Mouse (Mus musculus) heart, postnatal 25 days (tissue): ENCODE data around the gene Tmem259. TPM values are rescaled to one million over a fixed set of nuclear protein-coding genes. Genes with fewer than 3 reads are reported as not detected.

ENCODE experiments used
- DNase-seq: peaks from one replicate; pipeline ENCODE4 v3.0.0; 2022; ENCODE audit warnings: low spot score
- intact Hi-C: fragments of 180-260 bp; cut with DNase I; formaldehyde crosslinking; loops from one replicate; pipeline ENCODE4 v1.15.1; 2025
- total RNA-seq, 2 experiments: library from RNA; stranded (reverse); gene quantifications; 2 replicates each; pipeline ENCODE4 v1.2.3; 2021

Tmem259 gene
- total RNA-seq, 2 experiments from 2014 or later = 110 to 115 TPM

GRCm38 (mm10) chr10:79945507-79946234, 38.5 kb downstream of the Tmem259 start:
- intact Hi-C loops = no loop called here
- no peak for DNase-seq

- intact Hi-C loops = no loop called here
- no peak for DNase-seq
These were observed 40.6 kb downstream of the Tmem259 start for GRCm38 (mm10) chr10:79943471-79943901.

- DNase-seq = no peak
- intact Hi-C loops = no loop called here
These were observed 41.1 kb downstream of the Tmem259 start for GRCm38 (mm10) chr10:79942988-79943387.

- intact Hi-C loops = no loop called here
- peak; percentile 39 for DNase-seq
These were observed 43.4 kb downstream of the Tmem259 start for GRCm38 (mm10) chr10:79940749-79941148.

- intact Hi-C loops = no loop called here
- no peak for DNase-seq
These were observed 46.2 kb downstream of the Tmem259 start for GRCm38 (mm10) chr10:79937775-79938526.

GRCm38 (mm10) chr10:79936911-79937441, 47.2 kb downstream of the Tmem259 start:
- intact Hi-C loops = no loop called here
- peak; percentile 63 for DNase-seq

- intact Hi-C loops = no loop called here
- no peak for DNase-seq
These were observed 47.7 kb downstream of the Tmem259 start for GRCm38 (mm10) chr10:79936284-79936910.

- intact Hi-C loops = no loop called here
- no peak for DNase-seq
These were observed 49.1 kb downstream of the Tmem259 start for GRCm38 (mm10) chr10:79934794-79935569.

- DNase-seq = peak; percentile 90
- intact Hi-C loops = no loop called here
These were observed 49.8 kb downstream of the Tmem259 start for GRCm38 (mm10) chr10:79934272-79934721.

- DNase-seq = no peak
- intact Hi-C loops = no loop called here
These were observed 50.3 kb downstream of the Tmem259 start for GRCm38 (mm10) chr10:79933861-79934260.

- DNase-seq = no peak
- intact Hi-C loops = no loop called here
These were observed 50.9 kb downstream of the Tmem259 start for GRCm38 (mm10) chr10:79933145-79933679.

- peak; percentile 73 for DNase-seq
- intact Hi-C loops = no loop called here
These were observed 51.4 kb downstream of the Tmem259 start for GRCm38 (mm10) chr10:79932736-79933135.

- intact Hi-C loops = no loop called here
- no peak for DNase-seq
These were observed 52.3 kb downstream of the Tmem259 start for GRCm38 (mm10) chr10:79931797-79932196.

- no peak for DNase-seq
- intact Hi-C loops = no loop called here
These were observed 53.3 kb downstream of the Tmem259 start for GRCm38 (mm10) chr10:79930826-79931186.

- DNase-seq = no peak
- intact Hi-C loops = no loop called here
These were observed 53.9 kb downstream of the Tmem259 start for GRCm38 (mm10) chr10:79929967-79930825.

GRCm38 (mm10) chr10:79928907-79929701, 55.0 kb downstream of the Tmem259 start:
- DNase-seq = no peak
- intact Hi-C loops = no loop called here

GRCm38 (mm10) chr10:79928030-79928694, 56.0 kb downstream of the Tmem259 start:
- DNase-seq = no peak
- intact Hi-C loops = no loop called here
